Mouse (Mus musculus) hindbrain, embryonic 13.5 days (tissue): ENCODE measurements around the gene Fndc10. TPM values are rescaled to one million over a fixed set of nuclear protein-coding genes. Genes with fewer than 3 reads are reported as not detected.

Experiments
- ATAC-seq: fragments of 200-750 bp; cut with Nextera tagmentation; 2 replicates; pipeline ENCODE4 v1.8.0; 2017; ENCODE audit warnings: moderate TSS enrichment; ENCODE audit not compliant: low FRiP score
- H3K27ac ChIP-seq: fragments of 300-500 bp; sonication (generic); 2 replicates; pipeline ENCODE4 v1.5.1; 2015; ENCODE audit warnings: inconsistent platforms, mild to moderate bottlenecking, moderate library complexity
- H3K27me3 ChIP-seq: fragments of 300-500 bp; sonication (generic); 2 replicates; pipeline ENCODE4 v1.6.1; 2015; ENCODE audit warnings: mild to moderate bottlenecking, inconsistent platforms
- H3K36me3 ChIP-seq: fragments of 300-500 bp; sonication (generic); 2 replicates; pipeline ENCODE4 v1.6.1; 2015; ENCODE audit warnings: mild to moderate bottlenecking, inconsistent platforms
- H3K4me1 ChIP-seq: fragments of 300-500 bp; sonication (generic); replicated peaks from 2 replicates; pipeline ENCODE4 v1.6.1; 2015; ENCODE audit warnings: inconsistent platforms
- H3K4me2 ChIP-seq: fragments of 300-500 bp; sonication (generic); 2 replicates; pipeline ENCODE4 v1.6.1; 2015; ENCODE audit warnings: inconsistent platforms, mild to moderate bottlenecking, moderate library complexity
- H3K4me3 ChIP-seq: fragments of 300-500 bp; sonication (generic); 2 replicates; pipeline ENCODE4 v1.5.1; 2015; ENCODE audit warnings: mild to moderate bottlenecking, inconsistent platforms
- H3K9ac ChIP-seq: fragments of 300-500 bp; sonication (generic); 2 replicates; pipeline ENCODE4 v1.6.1; 2015; ENCODE audit warnings: mild to moderate bottlenecking, inconsistent platforms
- H3K9me3 ChIP-seq: fragments of 300-500 bp; sonication (generic); 2 replicates; pipeline ENCODE4 v1.6.1; 2016; ENCODE audit warnings: inconsistent platforms
- WGBS: fragments of 180-500 bp; shearing (Covaris S2); methylation state at CpG from one replicate; pipeline ENCODE4 v1.1.7; 2015; 5-methylcytosine and 5-hydroxymethylcytosine counted together
- polyA plus RNA-seq: library from polyadenylated mRNA; unstranded; fragments of >200 nt; fragmentation: Nextera tagmentation; extraction: Ambion mirVana; gene quantifications from 2 replicates; pipeline ENCODE4 v1.2.1, GENCODE M21; 2015

Fndc10 gene
- polyA plus RNA-seq, 1 experiment from 2014 or later, result 7.5 TPM

GRCm38 (mm10) chr4:155710521-155711252 is 16.5 kb downstream of the Fndc10 start:
- Histone ChIP-seq H3K9me3 (no peaks in the 10 kb centered on the region), H3K4me1 (peaks cover 40% of the 10 kb centered on the region), H3K9ac (no peak overlapping the region), H3K27ac (0 out of 2 replicates have a peak overlapping the region, but pooled peaks have one; percentile 14), H3K4me3 (no peak overlapping the region), H3K4me2 (no peak overlapping the region), H3K36me3 (peaks cover 8% of the 10 kb centered on the region), H3K27me3 (no peaks in the 10 kb centered on the region)
- ATAC-seq, result no peak
- WGBS, result 75% methylated on average over 6 of the region's 6 CpGs

DNA sequence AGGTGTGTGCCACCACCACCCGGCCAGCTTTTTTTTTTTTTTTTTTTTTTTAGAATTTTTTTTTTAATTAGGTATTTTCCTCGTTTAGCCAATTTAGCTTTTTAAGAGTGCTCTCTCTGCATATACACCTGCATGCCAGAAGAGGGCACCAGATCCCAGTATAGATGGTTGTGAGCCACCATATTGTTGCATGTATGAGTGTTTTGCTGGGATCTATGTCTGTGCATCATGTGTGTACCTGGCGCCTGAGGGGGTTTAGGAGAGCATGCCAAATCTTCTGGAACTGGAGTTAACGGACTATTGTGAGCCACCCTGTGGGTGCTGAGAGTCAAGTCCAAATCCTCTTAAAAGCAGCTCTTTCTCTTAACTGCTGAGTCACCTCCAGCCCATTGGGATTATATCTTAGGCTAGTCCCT is 27.5 kb downstream of the Fndc10 start:
- Histone ChIP-seq H3K4me2 (no peak overlapping the region), H3K9ac (no peak overlapping the region), H3K4me3 (no peak overlapping the region), H3K27me3 (no peaks in the 10 kb centered on the region), H3K36me3 (peaks cover 20% of the 10 kb centered on the region), H3K27ac (no peak overlapping the region), H3K4me1 (no peaks in the 10 kb centered on the region), H3K9me3 (no peaks in the 10 kb centered on the region)
- ATAC-seq, result no peak
- WGBS, result 67% methylated on average over 4 of the region's 4 CpGs

GRCm38 (mm10) chr4:155727993-155728392 is 33.9 kb downstream of the Fndc10 start:
- H3K9me3 ChIP-seq, result no peaks in the 10 kb centered on the region
- H3K4me1 ChIP-seq, result peaks cover 5% of the 10 kb centered on the region; the same call in 1 of the 2 replicates
- 59% methylated on average over 2 of the region's 2 CpGs for WGBS
- no peak overlapping the region; the same call in 1 of the 2 replicates for H3K27ac ChIP-seq
- H3K4me3 ChIP-seq, result no peak overlapping the region
- H3K36me3 ChIP-seq, result peaks cover 13% of the 10 kb centered on the region
- H3K4me2 ChIP-seq, result no peak overlapping the region
- 0 out of 2 replicates have a peak overlapping the region, but pooled peaks have one; percentile 35 for H3K9ac ChIP-seq
- no peaks in the 10 kb centered on the region for H3K27me3 ChIP-seq
- no peak for ATAC-seq

DNA sequence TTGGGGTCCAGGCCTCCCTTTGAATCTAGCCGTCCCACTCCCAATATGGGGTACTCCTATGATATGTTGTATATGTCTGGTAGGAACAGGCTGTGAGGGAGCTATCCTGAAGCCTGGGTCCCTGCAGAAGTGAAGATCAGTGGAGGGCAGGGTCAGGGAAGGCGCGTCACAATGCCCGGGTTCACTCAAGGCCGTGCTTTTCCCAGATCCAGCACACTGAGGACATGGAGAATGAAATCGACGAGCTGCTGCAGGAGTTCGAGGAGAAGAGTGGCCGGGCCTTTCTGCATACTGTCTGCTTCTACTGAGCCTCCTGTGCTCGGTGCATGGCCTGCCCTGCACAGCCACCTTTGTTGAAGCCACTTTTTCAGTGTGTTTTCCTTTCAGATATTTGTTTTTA is 39.1 kb downstream of the Fndc10 start:
- no peak for ATAC-seq
- Histone ChIP-seq H3K4me3 (no peak overlapping the region), H3K9me3 (no peaks in the 10 kb centered on the region), H3K27me3 (no peaks in the 10 kb centered on the region), H3K4me1 (peaks cover 41% of the 10 kb centered on the region), H3K4me2 (peak overlapping the region; percentile 96; the same call in 1 of the 2 replicates), H3K27ac (peak overlapping the region; percentile 96; the same call in 1 of the 2 replicates), H3K36me3 (peaks cover 21% of the 10 kb centered on the region), H3K9ac (no peak overlapping the region)
- 86% methylated on average over 10 of the region's 10 CpGs for WGBS

- peak; percentile 94 for ATAC-seq
- no peaks in the 10 kb centered on the region for H3K27me3 ChIP-seq
- under 1% methylated on average over 33 of the region's 35 CpGs for WGBS
- peak within 1 kb of the TSS; percentile 96 for H3K9ac ChIP-seq
- H3K4me3 ChIP-seq, result peak within 1 kb of the TSS; percentile 81
- H3K4me1 ChIP-seq, result peaks cover 41% of the 10 kb centered on the region
- peak within 1 kb of the TSS; percentile 96 for H3K27ac ChIP-seq
- H3K36me3 ChIP-seq, result peaks cover 32% of the 10 kb centered on the region
- peak within 1 kb of the TSS; percentile 96 for H3K4me2 ChIP-seq
- H3K9me3 ChIP-seq, result no peaks in the 10 kb centered on the region
Measured at GRCm38 (mm10) chr4:155734350-155734941, 40.3 kb downstream of the Fndc10 start, which contains the start of gene Tmem240. TSS of gene Tmem240 (plus strand) at chr4:155734800.

GRCm38 (mm10) chr4:155734951-155735702 is 41.0 kb downstream of the Fndc10 start:
- Histone ChIP-seq H3K36me3 (peaks cover 39% of the 10 kb centered on the region), H3K4me3 (peak overlapping the region; percentile 81), H3K27ac (peak overlapping the region; percentile 96), H3K9ac (peak overlapping the region; percentile 96), H3K9me3 (no peaks in the 10 kb centered on the region), H3K4me2 (peak overlapping the region; percentile 96), H3K27me3 (no peaks in the 10 kb centered on the region), H3K4me1 (peaks cover 41% of the 10 kb centered on the region)
- WGBS, result 0% methylated on average over 50 of the region's 79 CpGs
- ATAC-seq, result peak; percentile 61

DNA sequence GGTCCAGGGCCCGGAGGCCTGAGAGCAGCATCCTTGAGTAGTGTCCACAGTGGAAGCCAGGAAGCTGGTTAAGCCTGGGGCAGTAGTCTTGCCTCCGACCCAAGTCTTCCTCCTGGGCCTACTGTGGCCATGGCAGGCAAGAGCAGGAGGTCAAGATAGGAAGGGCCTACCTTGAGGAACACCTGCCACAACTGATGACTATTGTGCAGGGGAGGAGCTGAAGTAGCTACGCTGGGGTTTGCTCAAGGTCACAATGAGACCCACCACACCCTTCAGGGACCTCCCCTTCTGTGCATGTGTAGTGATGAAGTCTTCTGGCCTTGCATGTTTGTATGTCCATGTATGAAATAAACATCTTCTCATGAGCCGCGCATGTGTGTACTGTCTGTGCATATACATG is 41.6 kb downstream of the Fndc10 start:
- ATAC-seq, result 0 out of 2 replicates have a peak, but pooled peaks have one; percentile 3
- 71% methylated on average over 5 of the region's 5 CpGs for WGBS
- H3K36me3 ChIP-seq, result peaks cover 46% of the 10 kb centered on the region

DNA sequence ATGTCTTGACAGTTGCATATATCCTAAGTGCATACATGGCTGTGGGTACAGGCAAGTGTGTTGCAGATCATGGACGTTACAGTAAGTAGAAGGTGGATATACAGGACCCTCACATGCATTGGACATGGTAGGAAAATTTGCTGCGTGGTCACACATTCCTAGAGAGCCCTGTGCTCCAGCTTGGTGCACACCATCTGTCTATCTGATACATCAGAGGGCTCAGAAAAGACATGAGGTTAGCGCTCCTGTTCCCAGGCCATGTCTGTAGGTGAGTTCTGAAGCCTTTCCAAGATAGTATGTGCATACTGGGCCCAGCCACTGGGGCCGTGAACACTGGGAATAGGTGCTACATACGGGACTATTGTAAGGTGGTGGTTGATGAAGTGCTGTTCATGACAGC is 42.3 kb downstream of the Fndc10 start:
- peaks cover 52% of the 10 kb centered on the region for H3K36me3 ChIP-seq
- H3K4me1 ChIP-seq, result peaks cover 41% of the 10 kb centered on the region
- H3K9me3 ChIP-seq, result no peaks in the 10 kb centered on the region
- 89% methylated on average over 5 of the region's 5 CpGs for WGBS
- peak overlapping the region; percentile 96; the same call in 1 of the 2 replicates for H3K9ac ChIP-seq
- no peaks in the 10 kb centered on the region for H3K27me3 ChIP-seq
- no peak for ATAC-seq
- peak overlapping the region; percentile 96 for H3K4me2 ChIP-seq
- H3K27ac ChIP-seq, result 0 out of 2 replicates have a peak overlapping the region, but pooled peaks have one; percentile 96
- peak overlapping the region; percentile 81 for H3K4me3 ChIP-seq

More for the DNA sequence above, 41.6 kb downstream of the Fndc10 start:
- H3K27ac ChIP-seq, result peak overlapping the region; percentile 96
- H3K4me1 ChIP-seq, result peaks cover 41% of the 10 kb centered on the region
- H3K9ac ChIP-seq, result peak overlapping the region; percentile 96
- H3K4me3 ChIP-seq, result peak overlapping the region; percentile 81
- peak overlapping the region; percentile 96 for H3K4me2 ChIP-seq
- no peaks in the 10 kb centered on the region for H3K9me3 ChIP-seq
- H3K27me3 ChIP-seq, result no peaks in the 10 kb centered on the region

- no peak for ATAC-seq
- Histone ChIP-seq H3K4me1 (peaks cover 39% of the 10 kb centered on the region), H3K9ac (0 out of 2 replicates have a peak overlapping the region, but pooled peaks have one; percentile 24), H3K4me3 (no peak overlapping the region), H3K27ac (no peak overlapping the region), H3K27me3 (no peaks in the 10 kb centered on the region), H3K4me2 (no peak overlapping the region), H3K9me3 (no peaks in the 10 kb centered on the region), H3K36me3 (peaks cover 63% of the 10 kb centered on the region)
- 72% methylated on average over 8 of the region's 8 CpGs for WGBS
Measured at GRCm38 (mm10) chr4:155738262-155738661, 44.1 kb downstream of the Fndc10 start.

DNA sequence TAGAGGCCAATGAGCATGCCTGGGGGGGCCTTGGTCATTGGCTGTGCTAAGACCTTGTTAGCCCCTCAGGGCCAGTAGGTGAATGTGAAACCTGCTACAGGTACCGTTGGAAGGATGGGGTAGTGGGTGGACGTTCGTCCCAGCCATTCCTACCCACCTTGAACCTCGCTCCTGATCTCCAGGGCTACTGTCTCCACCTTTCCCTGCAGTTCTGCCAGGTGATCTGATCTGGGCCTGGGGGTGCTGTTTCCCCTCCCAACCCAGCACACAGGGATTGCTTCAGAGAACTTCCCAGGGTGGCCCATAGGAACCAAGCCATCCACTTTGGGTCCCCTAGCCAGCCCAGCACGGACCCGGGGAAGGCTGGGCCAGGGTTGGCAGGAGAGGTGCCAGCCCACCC is 45.0 kb downstream of the Fndc10 start:
- Histone ChIP-seq H3K36me3 (peaks cover 72% of the 10 kb centered on the region), H3K4me1 (peaks cover 30% of the 10 kb centered on the region), H3K4me3 (no peak overlapping the region), H3K9ac (no peak overlapping the region), H3K27me3 (no peaks in the 10 kb centered on the region), H3K9me3 (no peaks in the 10 kb centered on the region), H3K27ac (no peak overlapping the region), H3K4me2 (no peak overlapping the region)
- 90% methylated on average over 6 of the region's 6 CpGs for WGBS
- ATAC-seq, result no peak

DNA sequence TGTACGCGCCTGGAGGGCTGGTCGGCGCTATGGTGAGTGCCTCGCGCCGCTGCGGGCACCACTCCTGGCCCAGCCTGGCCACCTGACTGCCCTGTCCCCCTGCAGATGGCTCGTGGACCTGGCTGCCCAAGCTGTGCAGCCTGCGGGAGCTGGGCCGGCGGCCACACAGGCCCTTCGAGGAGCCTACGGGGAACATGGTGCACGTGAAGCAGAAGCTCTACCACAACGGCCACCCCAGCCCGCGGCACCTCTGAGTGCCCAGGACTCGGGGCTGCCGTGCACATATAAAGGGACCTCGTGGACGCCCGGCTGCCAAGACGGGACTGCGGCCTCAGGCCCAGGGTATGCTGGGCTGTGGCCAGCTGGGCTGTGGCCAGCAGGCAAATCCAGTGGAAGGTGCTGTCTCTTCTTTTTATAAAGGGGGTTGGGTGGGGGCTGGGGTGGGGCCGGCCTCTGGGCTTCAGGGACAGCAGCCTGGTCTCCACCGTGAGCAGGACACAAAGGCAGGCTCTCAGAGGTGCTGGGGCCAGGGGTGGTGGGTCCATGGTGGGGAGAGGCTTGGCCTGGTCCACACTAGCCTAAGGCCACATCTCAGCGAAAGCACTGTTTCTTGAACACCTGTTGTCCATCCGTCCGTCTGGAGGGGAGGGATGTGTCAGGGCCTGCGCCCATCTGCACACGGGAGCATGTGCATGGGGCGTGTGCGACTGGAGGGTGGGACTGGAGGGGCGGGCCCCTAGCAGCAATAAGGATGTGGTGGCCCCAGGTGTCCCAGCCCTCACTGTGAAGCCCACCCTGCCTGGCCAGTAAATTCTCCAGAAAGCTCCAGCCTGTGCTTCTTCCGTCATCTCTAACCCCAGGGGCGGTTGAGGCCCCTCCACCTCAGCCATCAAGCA is 45.8 kb downstream of the Fndc10 start:
- Histone ChIP-seq H3K36me3 (peaks cover 80% of the 10 kb centered on the region), H3K4me1 (peaks cover 28% of the 10 kb centered on the region), H3K9ac (no peak overlapping the region), H3K4me2 (no peak overlapping the region), H3K9me3 (no peaks in the 10 kb centered on the region), H3K4me3 (no peak overlapping the region), H3K27ac (no peak overlapping the region), H3K27me3 (no peaks in the 10 kb centered on the region)
- no peak for ATAC-seq
- 85% methylated on average over 37 of the region's 37 CpGs for WGBS
